Mouse (Mus musculus) midbrain, embryonic 15.5 days (tissue): Measurements from ENCODE around the gene Olr1. TPM values are rescaled to one million over a fixed set of nuclear protein-coding genes. Genes with fewer than 3 reads are reported as not detected.

ENCODE experiments used
- polyA plus RNA-seq: library from polyadenylated mRNA; unstranded; fragments of >200 nt; fragmentation: Nextera tagmentation; extraction: Ambion mirVana; gene quantifications from 2 replicates; pipeline ENCODE4 v1.2.1, GENCODE M21; 2015

Gene Olr1
- polyA plus RNA-seq, 1 experiment from 2014 or later = not detected

Other genes starting within 250 kb of the Olr1 start
- not detected in 2 replicates for gene Cd69, start 231.7 kb downstream of the Olr1 start, polyA plus RNA-seq
- gene 4922502D21Rik, start 175.4 kb downstream of the Olr1 start, polyA plus RNA-seq = not detected in 2 replicates
- 0.17 and 0.38 TPM in 2 replicates for gene Clec12a, start 164.5 kb downstream of the Olr1 start, polyA plus RNA-seq
- 0.14 and 0.37 TPM in 2 replicates for gene Clec12b, start 121.3 kb downstream of the Olr1 start, polyA plus RNA-seq
- gene Clec1b, start 109.9 kb downstream of the Olr1 start, polyA plus RNA-seq = 0.97 and 1.6 TPM in 2 replicates
- 0.19 and 0.35 TPM in 2 replicates for gene Clec9a, start 98.3 kb downstream of the Olr1 start, polyA plus RNA-seq
- gene Clec1a, start 55.2 kb downstream of the Olr1 start, polyA plus RNA-seq = 1.6 TPM in 2 replicates
- gene Tmem52b, start 5.4 kb upstream of the Olr1 start, polyA plus RNA-seq = 0.32 TPM in 1 of 2 replicates, not detected in the other
- 201 TPM in 2 replicates for gene Gabarapl1, start 26.0 kb upstream of the Olr1 start, polyA plus RNA-seq
- gene Klre1, start 70.7 kb upstream of the Olr1 start, polyA plus RNA-seq = not detected in 2 replicates
- not detected in 2 replicates for gene Klrd1, start 84.6 kb upstream of the Olr1 start, polyA plus RNA-seq
- gene Klrk1, start 116.7 kb upstream of the Olr1 start, polyA plus RNA-seq = 0.26 and 0.31 TPM in 2 replicates
- not detected in 2 replicates for gene Klrc3, start 136.2 kb upstream of the Olr1 start, polyA plus RNA-seq
- not detected in 2 replicates for gene Klrc2, start 153.5 kb upstream of the Olr1 start, polyA plus RNA-seq
- gene Klrc1, start 171.8 kb upstream of the Olr1 start, polyA plus RNA-seq = not detected in 2 replicates
- gene Klri1, start 210.0 kb upstream of the Olr1 start, polyA plus RNA-seq = not detected in 2 replicates
- not detected in 2 replicates for gene Klri2, start 233.3 kb upstream of the Olr1 start, polyA plus RNA-seq